Mouse (Mus musculus) olfactory bulb, adult 2 months (tissue): ENCODE measurements around the gene Exoc6.

Experiments
- CTCF ChIP-seq: fragments of 200-500 bp; IDR thresholded peaks from 2 replicates; pipeline ENCODE4 v1.5.1; 2012; ENCODE audit warnings: low read depth, mild to moderate bottlenecking, low read length, moderate library complexity; ENCODE audit not compliant: insufficient read depth
- POLR2A ChIP-seq: fragments of 200-500 bp; IDR thresholded peaks from 2 replicates; pipeline ENCODE4 v1.6.1; 2012; ENCODE audit warnings: mild to moderate bottlenecking, low read depth, low read length, moderate library complexity; ENCODE audit not compliant: insufficient read depth

GRCm38 (mm10) chr19:37669486-37669885 is 119.3 kb downstream of the Exoc6 start:
- TF ChIP-seq CTCF (no peak), POLR2A (no peak)
